Mouse (Mus musculus) adrenal gland, adult 18-20 months (tissue): ENCODE measurements at regions not wholly inside any gene's neighbourhood (a gene's known extent, or its start where the extent isn't known, plus 50 kb on each side); places are given as distances from the start of the nearest gene placed in this dataset.

Experiments
- DNase-seq, 2 experiments: peaks; one replicate each; pipeline ENCODE4 v3.0.0; 2021 to 2022; ENCODE audit warnings: low spot score in 2 of 2

- no peak for DNase-seq
Observed at GRCm38 (mm10) chr14:76244338-76245062, 133.8 kb downstream of the Nufip1 start.

DNA sequence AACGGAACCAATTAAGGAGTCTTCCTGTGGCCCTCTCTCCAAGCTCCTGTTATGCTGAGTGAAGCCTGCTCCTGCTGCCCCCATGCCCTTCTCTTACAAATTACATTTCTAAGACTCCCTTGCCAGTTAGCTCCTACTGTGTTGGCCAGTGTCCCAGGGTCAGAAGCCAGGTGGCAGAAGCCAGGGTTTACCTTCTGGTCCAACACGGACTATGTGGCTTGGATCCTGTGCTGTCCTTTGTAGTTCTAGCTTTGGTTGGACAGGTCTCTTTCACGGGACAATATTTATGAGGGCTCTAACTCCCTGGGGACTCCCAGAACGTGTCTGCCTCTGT lies 134.3 kb downstream of the Nufip1 start:
- no peak for DNase-seq

- DNase-seq: no peak
Observed at GRCm38 (mm10) chr14:76247664-76248063, 137.0 kb downstream of the Nufip1 start.

DNA sequence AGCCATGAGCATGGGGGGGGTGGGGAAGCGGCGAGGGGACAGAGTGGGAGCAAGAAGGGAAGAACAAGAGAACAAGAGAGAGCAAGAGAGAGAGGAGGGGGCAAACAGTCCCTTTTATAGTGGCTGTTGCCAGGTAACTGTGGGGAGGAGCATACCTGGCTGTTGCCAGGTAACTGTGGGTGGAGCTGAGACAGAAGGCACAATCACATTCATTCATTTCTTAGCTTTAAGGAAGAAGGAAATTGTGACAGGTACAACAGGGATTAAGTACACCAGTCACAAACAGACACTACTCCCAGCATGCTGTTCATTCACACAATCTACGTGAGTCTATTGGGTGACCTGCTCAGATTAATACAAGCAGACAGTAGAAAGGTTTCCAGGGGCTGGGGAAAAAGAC lies 143.2 kb downstream of the Nufip1 start:
- DNase-seq: no peak

DNA sequence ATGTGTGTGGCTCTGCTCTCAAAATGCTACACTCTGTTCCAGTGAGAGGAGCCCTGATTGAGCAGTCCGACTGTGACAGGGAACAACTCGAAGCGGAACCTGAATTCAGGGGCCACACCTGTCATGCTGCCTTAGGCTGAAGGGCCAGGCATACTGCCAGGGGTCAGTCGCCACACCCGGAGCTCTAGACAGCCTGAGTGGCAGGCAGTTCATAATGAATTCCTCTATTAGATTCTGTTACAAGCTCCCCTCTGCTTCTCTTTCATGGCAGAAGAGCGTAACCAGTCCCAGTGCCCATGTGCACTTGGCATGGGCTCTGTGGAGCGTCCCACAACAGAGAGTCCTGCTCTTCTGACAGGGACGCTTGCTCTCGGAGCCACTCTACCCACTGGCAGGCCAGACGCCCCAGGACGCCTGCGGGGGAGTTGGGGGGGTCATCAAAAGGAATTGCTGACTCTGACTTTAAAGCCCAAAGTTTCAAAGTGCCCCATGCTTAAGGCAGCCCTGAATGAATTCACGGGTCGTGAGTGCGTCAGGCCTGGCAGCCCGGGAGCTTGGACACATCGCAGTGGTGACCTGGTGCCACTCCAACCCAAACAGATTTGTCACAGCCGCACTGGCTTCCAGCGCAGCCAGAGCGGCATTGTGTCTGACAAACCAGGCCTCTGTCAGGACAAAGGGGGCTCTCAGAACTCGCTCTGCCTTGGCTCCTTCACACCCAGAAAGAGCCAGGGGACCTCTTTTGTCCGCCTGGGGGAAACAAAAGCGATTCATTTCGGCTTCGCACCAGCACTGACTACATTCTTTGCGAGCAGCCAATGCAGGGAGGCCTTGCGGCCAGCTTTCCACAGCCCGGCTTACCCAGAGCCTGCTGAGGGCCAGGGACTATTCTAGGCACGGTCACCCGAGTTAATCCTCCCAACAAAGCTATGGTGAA lies 144.1 kb downstream of the Nufip1 start:
- DNase-seq: no peak

GRCm38 (mm10) chr14:76255971-76256370 lies 145.3 kb downstream of the Nufip1 start:
- DNase-seq: no peak

DNA sequence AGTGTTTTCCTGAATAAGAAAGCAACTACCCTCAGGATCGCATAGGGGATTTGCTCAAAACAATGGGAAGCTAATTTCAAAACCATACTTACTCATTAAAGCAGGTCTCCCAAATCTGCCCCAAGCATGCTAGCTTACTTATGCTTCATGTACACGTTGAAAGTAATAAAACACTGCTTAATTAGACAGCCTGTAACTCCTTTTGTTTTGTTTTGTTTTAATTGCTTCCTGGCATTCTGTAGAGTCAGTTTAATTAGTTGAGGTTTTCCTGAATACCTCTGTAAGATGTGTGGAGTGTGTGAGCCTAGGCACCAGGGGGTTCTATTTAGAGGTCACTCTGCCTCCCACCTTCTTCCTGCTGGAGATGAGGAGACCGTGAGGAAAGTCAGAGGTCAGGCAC lies 147.9 kb downstream of the Nufip1 start:
- no peak for DNase-seq

- no peak for DNase-seq
Observed at GRCm38 (mm10) chr14:76260628-76261293, 150.1 kb downstream of the Nufip1 start.

DNA sequence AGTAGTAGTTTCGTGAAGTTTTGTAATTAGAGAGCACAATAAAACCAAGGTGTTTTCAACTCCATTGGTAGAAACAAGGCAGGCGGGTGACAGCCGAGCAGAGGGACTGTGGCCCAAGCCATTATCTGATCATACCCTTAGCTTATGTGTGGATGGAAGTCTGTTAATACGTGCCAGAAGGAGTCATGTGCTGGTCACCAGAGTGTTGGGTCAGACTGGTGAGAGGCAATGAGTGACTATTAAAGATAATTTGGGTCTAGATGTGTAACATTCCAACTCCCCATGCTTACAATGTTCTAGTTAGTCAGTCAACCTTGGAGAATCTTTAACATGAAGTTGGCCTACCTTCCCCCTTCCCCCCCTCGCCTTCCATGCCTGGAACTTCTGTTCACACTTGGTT lies 151.1 kb upstream of the Tsc22d1 start:
- DNase-seq: no peak

- no peak for DNase-seq
Observed at GRCm38 (mm10) chr14:76265819-76266218, 148.9 kb upstream of the Tsc22d1 start.

DNA sequence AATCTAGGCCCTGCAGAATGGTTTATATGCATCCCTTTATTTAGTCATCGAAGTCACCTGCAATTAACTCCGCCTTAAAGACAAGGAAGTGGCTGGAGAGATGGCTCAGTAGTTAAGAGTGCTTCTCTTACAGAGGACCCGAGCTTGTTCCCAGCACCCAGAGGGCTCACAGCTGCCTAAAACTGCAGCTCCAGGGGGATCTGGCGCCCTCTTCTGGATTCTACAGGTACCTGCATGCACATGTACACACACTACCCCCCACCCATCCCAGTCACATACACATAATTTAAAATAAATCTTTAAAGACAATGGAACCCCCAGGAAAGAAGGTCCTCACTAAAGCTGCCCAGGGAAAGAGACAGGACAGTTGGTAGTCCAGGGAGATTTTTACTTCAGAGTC lies 148.5 kb upstream of the Tsc22d1 start:
- DNase-seq: no peak

GRCm38 (mm10) chr14:76267091-76267490 lies 147.7 kb upstream of the Tsc22d1 start:
- DNase-seq: no peak

DNA sequence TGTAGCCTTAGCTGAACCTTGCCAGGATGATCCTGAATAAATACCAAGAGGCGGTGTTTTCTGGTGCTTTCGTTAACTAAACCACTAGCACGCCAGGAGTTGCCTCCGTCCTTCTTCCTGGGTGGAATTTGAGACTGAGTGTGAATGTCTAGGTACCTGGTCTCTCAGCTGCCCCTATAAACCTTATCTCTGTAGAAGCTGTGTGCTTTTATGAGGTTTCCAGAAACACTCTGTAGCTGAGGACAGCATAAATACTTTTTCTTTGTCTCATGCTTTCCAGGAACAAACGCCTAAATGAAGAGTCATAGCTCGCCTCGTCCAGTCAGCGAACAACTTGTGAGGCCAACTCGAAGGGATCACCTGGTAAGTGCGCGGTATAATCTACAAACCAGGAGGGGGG lies 143.6 kb upstream of the Tsc22d1 start:
- no peak for DNase-seq

- no peak for DNase-seq
Observed at GRCm38 (mm10) chr14:76272840-76273239, 141.9 kb upstream of the Tsc22d1 start.

DNA sequence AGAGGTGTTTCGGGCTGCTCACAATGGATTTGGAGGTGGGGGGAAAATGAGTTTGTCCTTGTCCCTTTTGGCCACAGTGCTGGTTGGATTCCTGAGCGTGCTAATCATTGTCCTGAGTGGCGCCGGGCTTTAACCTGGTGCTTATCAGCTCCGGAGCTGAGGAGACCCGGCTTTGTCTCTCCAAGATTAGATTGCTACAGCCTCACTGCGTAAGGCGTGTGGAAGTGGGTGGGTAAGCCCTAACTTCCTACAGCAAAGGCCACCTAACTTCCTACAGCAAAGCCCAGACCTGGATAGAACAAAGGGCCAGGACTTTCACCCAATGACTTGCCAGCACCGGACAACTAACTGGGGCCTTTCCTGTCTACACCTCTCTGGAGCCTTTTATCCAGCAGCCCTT lies 138.1 kb upstream of the Tsc22d1 start:
- DNase-seq: no peak

DNA sequence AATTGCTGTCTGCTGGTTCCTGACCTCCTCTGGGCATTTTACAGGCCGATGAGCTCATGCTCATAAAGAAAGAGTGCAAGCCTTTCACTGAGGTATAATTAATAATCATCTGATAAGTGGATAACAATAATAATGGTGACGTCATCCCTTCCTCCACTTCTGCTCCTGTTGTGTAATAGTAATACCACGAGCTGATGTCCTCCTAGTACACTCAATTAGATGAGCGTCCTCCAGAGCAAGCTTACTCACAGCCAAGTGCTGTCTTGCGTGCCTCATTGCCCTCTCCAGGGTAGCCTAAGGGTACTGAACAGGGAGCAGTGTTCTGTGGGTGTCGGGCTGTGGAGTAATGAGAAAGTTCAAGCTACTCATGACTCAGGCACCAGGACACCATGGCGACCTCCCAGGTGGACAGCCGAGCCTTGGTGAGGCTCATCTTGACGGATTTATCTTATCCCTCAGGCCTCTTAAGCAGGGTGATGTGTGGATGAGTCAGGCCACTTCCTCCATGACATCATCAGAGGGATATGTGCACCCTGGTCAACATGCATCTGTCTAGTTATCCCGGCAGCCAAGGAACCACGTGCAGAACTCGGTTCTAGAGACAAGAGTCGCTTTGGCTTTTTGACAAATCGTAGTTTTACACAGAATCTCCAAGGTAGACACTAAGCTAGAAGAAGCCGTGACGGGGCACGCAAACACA lies 135.9 kb upstream of the Tsc22d1 start:
- no peak for DNase-seq

GRCm38 (mm10) chr14:76279561-76279960 lies 135.2 kb upstream of the Tsc22d1 start:
- no peak for DNase-seq

GRCm38 (mm10) chr14:76281867-76282266 lies 132.9 kb upstream of the Tsc22d1 start:
- no peak for DNase-seq

DNA sequence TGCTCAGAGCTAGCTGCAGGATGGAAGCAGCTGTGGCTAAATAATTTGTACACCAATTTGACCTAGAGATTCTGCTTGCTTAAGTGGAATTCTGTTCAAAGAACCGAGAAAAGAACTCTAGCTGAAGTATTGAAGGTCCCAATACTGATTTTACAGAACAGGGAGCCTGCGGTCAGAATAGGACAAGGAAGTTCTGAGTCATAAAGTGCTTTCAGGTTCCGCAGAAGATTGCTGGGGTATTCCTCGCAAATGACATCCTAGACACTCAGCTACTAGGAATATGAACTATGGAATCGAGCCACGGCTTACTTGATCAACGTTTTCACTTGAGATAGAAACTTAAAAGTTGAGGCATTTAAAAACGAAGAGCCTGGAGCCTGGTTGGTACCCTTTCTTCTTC lies 127.0 kb upstream of the Tsc22d1 start:
- DNase-seq: no peak

- no peak for DNase-seq
Observed at GRCm38 (mm10) chr14:76290401-76291018, 124.3 kb upstream of the Tsc22d1 start.

GRCm38 (mm10) chr14:76292211-76292610 lies 122.5 kb upstream of the Tsc22d1 start:
- no peak for DNase-seq
